Mouse (Mus musculus): ENCODE measurements at regions not wholly inside any gene's neighbourhood (a gene's known extent, or its start where the extent isn't known, plus 50 kb on each side); places are given as distances from the start of the nearest gene placed in this dataset.

DNA sequence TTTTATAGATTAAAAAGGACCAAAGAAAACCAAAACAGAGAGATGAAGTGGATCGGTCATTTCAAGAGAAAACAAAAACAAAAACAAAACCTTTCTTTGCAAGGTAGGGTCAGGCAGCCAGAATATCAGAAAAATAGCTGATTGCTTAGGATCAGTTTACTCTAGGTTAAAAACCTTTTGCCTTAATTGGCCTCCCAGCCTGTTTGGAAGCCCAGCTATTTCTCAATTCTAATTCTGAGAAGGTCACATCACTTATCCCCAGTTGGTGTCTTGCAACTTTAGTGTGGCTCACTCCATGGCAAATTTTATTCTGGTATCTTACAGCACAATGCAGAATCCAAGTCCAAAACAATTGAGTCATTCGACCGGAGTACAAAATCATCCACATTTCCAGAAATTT lies 70.0 kb downstream of the 1190002N15Rik start:
- no peak for DNase-seq
- 83% methylated on average over 3 of the region's 3 CpGs for WGBS
- no peaks in the 10 kb centered on the region for H3K4me1 ChIP-seq (ENCODE audit: control insufficient read depth, insufficient read depth, low read length)
- TF ChIP-seq CTCF (IDR thresholded peaks at IDR 0.05; ENCODE audit: insufficient read depth, low read length) (no peak), POLR2A (IDR thresholded peaks at IDR 0.05; ENCODE audit: borderline replicate concordance, extremely low read depth, low read depth, low read length) (no peak)
- H3K4me3 ChIP-seq (replicated peaks; ENCODE audit: extremely low read depth, low read depth, low read length) = no peak overlapping the region

DNA sequence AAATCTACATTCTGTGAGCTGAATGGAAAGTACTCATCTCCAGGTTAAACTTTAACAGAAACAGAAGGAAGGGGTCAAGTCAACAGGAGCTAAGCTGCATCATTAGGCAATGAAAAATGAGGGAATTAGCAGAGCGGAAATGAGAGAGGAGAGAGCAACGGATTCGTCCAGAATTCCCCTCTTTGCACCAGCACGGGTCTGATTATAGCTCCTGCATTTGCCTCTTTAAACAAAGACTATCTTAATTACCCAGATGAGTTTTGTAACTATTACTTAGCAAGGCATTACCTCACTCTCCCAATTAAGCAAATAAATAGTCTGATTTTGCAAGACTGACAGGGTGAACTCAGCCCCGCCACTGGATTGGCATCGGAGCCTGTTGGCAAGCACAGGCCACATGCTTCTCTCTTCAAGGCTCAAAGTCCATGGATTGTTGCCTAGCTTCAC lies 81.8 kb downstream of the 1190002N15Rik start:
- H3K4me3 ChIP-seq (replicated peaks; ENCODE audit: extremely low read depth, low read depth, low read length) = no peak overlapping the region
- H3K4me1 ChIP-seq (ENCODE audit: control insufficient read depth, insufficient read depth, low read length) = peaks cover 3% of the 10 kb centered on the region; the same call in 1 of the 2 replicates
- 36% methylated on average over 6 of the region's 6 CpGs for WGBS
- no peak for TF ChIP-seq CTCF (IDR thresholded peaks at IDR 0.05; ENCODE audit: insufficient read depth, low read length)
- DNase-seq = peak; percentile 22

DNA sequence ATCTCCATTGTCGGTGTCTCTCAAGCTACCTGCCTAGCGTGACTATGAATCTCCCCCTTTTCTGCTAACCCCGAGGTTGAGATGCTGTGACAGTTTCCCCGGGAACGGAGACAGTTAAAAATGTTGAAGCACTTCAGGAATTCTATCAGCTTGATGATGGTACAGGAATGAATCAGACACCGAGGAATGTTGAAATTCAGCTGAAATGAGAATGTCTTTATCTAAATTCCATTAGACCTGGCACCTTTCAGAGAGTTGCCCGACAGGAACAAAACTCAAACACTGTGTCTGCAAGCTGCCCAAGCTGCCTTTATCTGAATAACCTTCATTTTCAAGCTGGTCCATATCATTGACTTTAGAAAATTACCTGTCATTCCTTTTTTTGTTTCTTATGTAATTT lies 82.4 kb downstream of the 1190002N15Rik start:
- no peak for DNase-seq
- Histone ChIP-seq H3K4me1 (ENCODE audit: control insufficient read depth, insufficient read depth, low read length) (peaks cover 3% of the 10 kb centered on the region; the same call in 1 of the 2 replicates), H3K4me3 (replicated peaks; ENCODE audit: extremely low read depth, low read depth, low read length) (no peak overlapping the region)
- WGBS = 53% methylated on average over 7 of the region's 7 CpGs
- TF ChIP-seq POLR2A (IDR thresholded peaks at IDR 0.05; ENCODE audit: borderline replicate concordance, extremely low read depth, low read depth, low read length) (no peak), CTCF (IDR thresholded peaks at IDR 0.05; ENCODE audit: insufficient read depth, low read length) (no peak)

DNA sequence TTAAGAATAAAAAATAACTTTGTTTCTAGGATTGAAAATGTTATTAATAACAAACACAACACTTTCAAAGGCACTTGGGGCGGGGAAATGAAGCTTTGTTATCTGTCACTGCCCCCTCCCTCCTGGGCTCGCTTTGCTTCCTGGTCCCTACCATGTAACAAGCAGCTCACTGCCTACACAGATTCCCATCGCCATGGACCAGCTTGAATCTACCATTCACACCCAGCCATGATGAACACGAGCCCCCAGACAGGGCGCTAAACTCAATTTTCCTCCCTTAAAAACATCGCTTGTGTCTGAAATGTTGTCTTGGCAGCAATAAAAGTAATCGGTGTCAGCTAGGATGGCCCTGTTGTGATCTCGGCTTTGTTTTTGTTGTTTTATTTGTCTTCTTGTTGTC lies 88.0 kb downstream of the 1190002N15Rik start:
- Histone ChIP-seq H3K4me3 (replicated peaks; ENCODE audit: extremely low read depth, low read depth, low read length) (no peak overlapping the region), H3K4me1 (ENCODE audit: control insufficient read depth, insufficient read depth, low read length) (no peaks in the 10 kb centered on the region)
- 59% methylated on average over 8 of the region's 8 CpGs for WGBS
- DNase-seq = no peak
- TF ChIP-seq POLR2A (IDR thresholded peaks at IDR 0.05; ENCODE audit: borderline replicate concordance, extremely low read depth, low read depth, low read length) (no peak), CTCF (IDR thresholded peaks at IDR 0.05; ENCODE audit: insufficient read depth, low read length) (no peak)

DNA sequence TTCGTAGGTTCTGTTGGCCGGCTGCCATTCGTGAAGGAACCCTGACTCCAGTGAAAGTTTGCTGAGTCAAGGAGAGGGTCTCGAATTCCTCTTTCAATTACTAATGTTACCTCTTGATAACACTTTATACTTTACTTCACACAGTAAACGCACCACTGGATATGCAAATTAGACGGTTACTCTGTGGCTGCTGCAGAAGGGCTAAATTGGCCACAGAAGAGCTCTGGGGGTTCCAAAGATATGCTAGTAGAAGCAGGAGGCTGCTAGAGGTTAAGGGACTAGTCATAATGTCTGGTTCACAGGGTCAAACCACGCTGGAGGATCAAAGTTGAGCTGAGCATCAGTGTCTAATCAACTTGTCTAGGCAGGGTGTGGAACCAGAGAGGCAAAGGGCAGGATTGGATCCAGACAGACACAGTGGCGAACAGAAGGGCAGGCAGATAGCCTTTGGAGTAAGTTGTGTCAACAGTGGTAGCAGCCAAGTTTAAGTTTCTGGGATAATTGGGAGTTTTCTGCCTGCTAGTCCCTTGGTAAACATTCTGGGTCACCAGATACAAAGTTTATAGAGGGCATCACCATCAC lies 91.6 kb downstream of the 1190002N15Rik start:
- TF ChIP-seq POLR2A (IDR thresholded peaks at IDR 0.05; ENCODE audit: borderline replicate concordance, extremely low read depth, low read depth, low read length) = no peak
- TF ChIP-seq CTCF (IDR thresholded peaks at IDR 0.05; ENCODE audit: insufficient read depth, low read length) = no peak
- Histone ChIP-seq H3K4me3 (replicated peaks; ENCODE audit: extremely low read depth, low read depth, low read length) (no peak overlapping the region), H3K4me1 (ENCODE audit: control insufficient read depth, insufficient read depth, low read length) (no peaks in the 10 kb centered on the region)
- no peak for DNase-seq
- WGBS = 63% methylated on average over 8 of the region's 8 CpGs

DNA sequence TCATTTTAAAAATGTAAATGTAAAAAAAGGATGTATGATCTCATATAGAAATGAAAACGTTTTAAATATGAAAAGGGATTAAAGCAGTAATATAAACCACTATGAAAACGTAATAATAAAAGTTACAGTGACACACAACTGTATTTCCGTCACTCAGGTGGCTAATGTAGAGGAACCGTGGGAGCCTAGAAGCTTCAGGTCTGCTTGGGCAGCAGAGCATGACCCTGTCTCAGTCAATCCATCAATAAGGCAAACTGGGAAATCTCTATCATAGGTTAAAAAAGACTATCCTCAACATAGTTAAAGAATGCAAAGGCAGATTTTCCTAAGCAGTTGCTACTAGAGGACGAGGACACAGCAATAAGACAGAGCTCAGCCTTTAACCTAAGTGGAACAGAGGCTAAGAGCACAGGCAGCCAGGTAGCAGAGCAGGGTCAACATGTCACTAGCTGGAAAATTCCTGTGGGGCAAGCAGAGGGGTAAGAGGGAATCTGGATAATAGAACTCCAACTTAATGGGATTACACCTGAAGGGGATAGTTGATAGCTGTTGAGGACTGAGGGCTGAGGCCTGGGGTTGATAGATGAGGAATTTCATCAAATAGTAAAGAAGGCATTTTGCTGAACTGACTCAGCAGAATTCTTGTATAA lies 93.6 kb downstream of the 1190002N15Rik start:
- TF ChIP-seq POLR2A (IDR thresholded peaks at IDR 0.05; ENCODE audit: borderline replicate concordance, extremely low read depth, low read depth, low read length) (no peak), CTCF (IDR thresholded peaks at IDR 0.05; ENCODE audit: insufficient read depth, low read length) (no peak)
- 80% methylated on average over 5 of the region's 5 CpGs for WGBS

DNA sequence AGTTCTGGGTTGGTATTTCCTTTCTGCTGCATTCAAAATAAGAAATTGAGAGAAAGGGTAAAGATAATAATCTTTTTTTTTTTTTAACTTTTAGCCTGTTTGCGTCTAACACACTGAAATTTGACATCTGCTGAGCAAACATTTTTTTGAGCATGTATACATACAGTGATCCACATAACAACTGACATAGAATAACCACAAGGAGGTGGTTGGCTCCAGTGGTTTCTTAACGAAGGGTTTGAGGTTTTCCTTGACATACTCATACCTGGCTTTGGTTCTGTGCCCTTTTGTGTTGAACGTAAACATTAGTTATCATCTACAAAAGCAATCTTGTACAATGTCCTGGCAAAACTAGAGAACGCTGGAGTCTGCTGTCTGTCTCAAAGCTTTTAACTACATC lies 96.5 kb downstream of the 1190002N15Rik start:
- DNase-seq = no peak

More for the DNA sequence above, 93.6 kb downstream of the 1190002N15Rik start:
- Histone ChIP-seq H3K4me3 (replicated peaks; ENCODE audit: extremely low read depth, low read depth, low read length) (no peak overlapping the region), H3K4me1 (ENCODE audit: control insufficient read depth, insufficient read depth, low read length) (peaks cover 2% of the 10 kb centered on the region)
- DNase-seq = no peak

DNA sequence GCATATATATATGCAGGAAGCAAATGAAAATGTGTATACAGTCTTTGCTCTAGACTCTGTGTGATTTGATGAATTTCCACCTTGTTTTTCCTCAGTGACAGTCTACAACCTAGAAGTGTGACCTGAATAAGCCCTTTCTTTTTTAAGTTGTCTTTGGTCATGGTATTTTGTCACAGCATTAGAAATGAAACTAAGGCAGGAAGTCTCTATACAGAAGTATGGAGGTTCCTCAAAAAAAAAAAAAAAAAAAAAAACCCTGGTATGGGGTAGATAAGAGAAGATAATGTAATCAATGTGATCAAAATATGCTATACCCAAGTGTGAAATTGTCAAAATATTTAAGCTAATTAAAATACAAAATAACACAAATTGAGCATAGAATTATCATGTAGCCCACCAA lies 104.4 kb downstream of the 1190002N15Rik start:
- Histone ChIP-seq H3K4me1 (ENCODE audit: control insufficient read depth, insufficient read depth, low read length) (no peaks in the 10 kb centered on the region), H3K4me3 (replicated peaks; ENCODE audit: extremely low read depth, low read depth, low read length) (no peak overlapping the region)
- TF ChIP-seq POLR2A (IDR thresholded peaks at IDR 0.05; ENCODE audit: borderline replicate concordance, extremely low read depth, low read depth, low read length) = no peak
- no peak for TF ChIP-seq CTCF (IDR thresholded peaks at IDR 0.05; ENCODE audit: insufficient read depth, low read length)
- no peak for DNase-seq

More for the DNA sequence above, 96.5 kb downstream of the 1190002N15Rik start:
- 61% methylated on average over 4 of the region's 4 CpGs for WGBS
- Histone ChIP-seq H3K4me3 (replicated peaks; ENCODE audit: extremely low read depth, low read depth, low read length) (no peak overlapping the region), H3K4me1 (ENCODE audit: control insufficient read depth, insufficient read depth, low read length) (peaks cover 2% of the 10 kb centered on the region)
- TF ChIP-seq CTCF (IDR thresholded peaks at IDR 0.05; ENCODE audit: insufficient read depth, low read length) (no peak), POLR2A (IDR thresholded peaks at IDR 0.05; ENCODE audit: borderline replicate concordance, extremely low read depth, low read depth, low read length) (no peak)

DNA sequence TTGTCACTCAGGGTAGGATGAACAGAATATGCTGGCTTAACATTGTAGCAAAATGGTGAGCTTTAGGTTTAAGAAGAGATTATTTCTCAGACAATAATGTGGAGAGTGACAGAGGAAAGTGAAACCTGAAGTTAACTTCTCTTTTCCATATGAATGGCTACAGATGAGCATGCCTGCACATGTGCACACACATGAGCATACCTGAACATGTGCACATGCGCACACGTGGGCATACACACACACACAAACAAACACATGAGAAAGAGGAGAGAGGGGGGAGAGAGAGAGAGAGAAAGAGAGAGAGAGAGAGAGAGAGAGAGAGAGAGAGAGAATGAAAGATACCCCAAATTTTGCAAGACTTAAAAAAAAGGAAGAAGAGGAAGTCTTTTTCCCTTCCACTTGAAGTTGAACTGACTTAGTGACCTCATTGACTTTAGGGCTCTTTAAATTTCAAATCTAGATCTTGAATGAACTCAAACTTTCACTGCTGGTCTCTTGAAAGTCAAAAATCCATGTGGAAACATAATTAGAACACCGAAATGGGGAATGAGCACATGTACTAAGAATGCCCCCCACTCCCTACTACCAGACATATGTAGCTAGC lies 105.6 kb downstream of the 1190002N15Rik start:
- Histone ChIP-seq H3K4me3 (replicated peaks; ENCODE audit: extremely low read depth, low read depth, low read length) (no peak overlapping the region), H3K4me1 (ENCODE audit: control insufficient read depth, insufficient read depth, low read length) (no peaks in the 10 kb centered on the region)
- TF ChIP-seq POLR2A (IDR thresholded peaks at IDR 0.05; ENCODE audit: borderline replicate concordance, extremely low read depth, low read depth, low read length) (no peak), CTCF (IDR thresholded peaks at IDR 0.05; ENCODE audit: insufficient read depth, low read length) (no peak)
- DNase-seq = no peak
- 87% methylated on average over 3 of the region's 3 CpGs for WGBS

DNA sequence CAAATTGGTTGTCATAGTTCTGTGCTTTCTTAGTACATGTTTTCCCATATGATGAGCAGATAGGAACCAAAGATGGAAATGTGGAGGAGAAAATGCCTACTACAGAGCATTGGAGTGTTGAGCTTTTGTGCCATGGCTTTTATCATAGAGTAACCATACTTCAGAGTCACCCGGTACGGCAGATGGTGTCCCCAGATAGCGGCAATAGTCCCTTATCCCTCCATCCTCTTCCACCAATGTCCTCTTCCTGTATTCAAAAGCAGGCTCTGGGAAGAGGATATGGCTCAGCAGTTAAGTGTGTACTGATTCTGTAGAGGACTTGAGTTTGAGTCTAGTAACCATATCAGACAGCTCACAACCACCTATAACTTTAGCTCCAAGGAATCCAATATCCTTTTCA lies 106.3 kb downstream of the 1190002N15Rik start:
- Histone ChIP-seq H3K4me3 (replicated peaks; ENCODE audit: extremely low read depth, low read depth, low read length) (no peak overlapping the region), H3K4me1 (ENCODE audit: control insufficient read depth, insufficient read depth, low read length) (no peaks in the 10 kb centered on the region)
- 90% methylated on average over 3 of the region's 3 CpGs for WGBS
- no peak for DNase-seq
- TF ChIP-seq CTCF (IDR thresholded peaks at IDR 0.05; ENCODE audit: insufficient read depth, low read length) (no peak), POLR2A (IDR thresholded peaks at IDR 0.05; ENCODE audit: borderline replicate concordance, extremely low read depth, low read depth, low read length) (no peak)
